Mouse (Mus musculus): ENCODE results near the gene Csgalnact2. TPM values are rescaled to one million over a fixed set of nuclear protein-coding genes. Genes with fewer than 3 reads are reported as not detected.

Csgalnact2 gene
- polyA plus RNA-seq, 1 experiment from 2014 or later = 11.1 TPM

- no peaks in the 10 kb centered on the region for H3K9me3 ChIP-seq
- no peak overlapping the region for H3K4me2 ChIP-seq (replicated peaks)
- no peak overlapping the region for H3K9ac ChIP-seq (replicated peaks)
- WGBS = 84% methylated on average over 9 of the region's 9 CpGs
- ATAC-seq (replicated peaks) = no peak
- no peak overlapping the region for H3K27ac ChIP-seq (replicated peaks)
- H3K4me1 ChIP-seq = no peaks in the 10 kb centered on the region
- no peaks in the 10 kb centered on the region for H3K36me3 ChIP-seq
- H3K4me3 ChIP-seq = no peak overlapping the region
- H3K27me3 ChIP-seq = no peaks in the 10 kb centered on the region
Measured at GRCm38 (mm10) chr6:118167013-118167412, 28.1 kb upstream of the Csgalnact2 start.

- no peak for ATAC-seq (replicated peaks)
- Histone ChIP-seq H3K4me1 (no peaks in the 10 kb centered on the region), H3K9ac (replicated peaks) (no peak overlapping the region), H3K27ac (replicated peaks) (no peak overlapping the region), H3K36me3 (no peaks in the 10 kb centered on the region), H3K4me3 (no peak overlapping the region), H3K9me3 (no peaks in the 10 kb centered on the region), H3K4me2 (replicated peaks) (no peak overlapping the region), H3K27me3 (no peaks in the 10 kb centered on the region)
- 89% methylated on average over 1 of the region's 1 CpGs for WGBS
Measured at GRCm38 (mm10) chr6:118165516-118165915, 26.6 kb upstream of the Csgalnact2 start.

GRCm38 (mm10) chr6:118164691-118165090 is 25.8 kb upstream of the Csgalnact2 start:
- H3K4me1 ChIP-seq = no peaks in the 10 kb centered on the region
- ATAC-seq (replicated peaks) = no peak
- no peaks in the 10 kb centered on the region for H3K27me3 ChIP-seq
- H3K4me2 ChIP-seq (replicated peaks) = no peak overlapping the region
- 76% methylated on average over 8 of the region's 8 CpGs for WGBS
- no peaks in the 10 kb centered on the region for H3K9me3 ChIP-seq
- no peak overlapping the region for H3K4me3 ChIP-seq
- no peaks in the 10 kb centered on the region for H3K36me3 ChIP-seq
- no peak overlapping the region for H3K27ac ChIP-seq (replicated peaks)
- H3K9ac ChIP-seq (replicated peaks) = no peak overlapping the region

GRCm38 (mm10) chr6:118163086-118163485 is 24.1 kb upstream of the Csgalnact2 start:
- Histone ChIP-seq H3K36me3 (no peaks in the 10 kb centered on the region), H3K27ac (replicated peaks) (no peak overlapping the region), H3K4me3 (no peak overlapping the region), H3K27me3 (no peaks in the 10 kb centered on the region), H3K9me3 (no peaks in the 10 kb centered on the region), H3K9ac (replicated peaks) (no peak overlapping the region), H3K4me1 (no peaks in the 10 kb centered on the region), H3K4me2 (replicated peaks) (no peak overlapping the region)
- 96% methylated on average over 2 of the region's 2 CpGs for WGBS
- no peak for ATAC-seq (replicated peaks)

- no peaks in the 10 kb centered on the region for H3K9me3 ChIP-seq
- no peaks in the 10 kb centered on the region for H3K4me1 ChIP-seq
- no peaks in the 10 kb centered on the region for H3K36me3 ChIP-seq
- 89% methylated on average over 12 of the region's 12 CpGs for WGBS
- no peak overlapping the region for H3K4me2 ChIP-seq (replicated peaks)
- no peak for ATAC-seq (replicated peaks)
- H3K9ac ChIP-seq (replicated peaks) = no peak overlapping the region
- no peaks in the 10 kb centered on the region for H3K27me3 ChIP-seq
- no peak overlapping the region for H3K4me3 ChIP-seq
- no peak overlapping the region for H3K27ac ChIP-seq (replicated peaks)
Measured at GRCm38 (mm10) chr6:118162457-118163082, 23.6 kb upstream of the Csgalnact2 start.

DNA sequence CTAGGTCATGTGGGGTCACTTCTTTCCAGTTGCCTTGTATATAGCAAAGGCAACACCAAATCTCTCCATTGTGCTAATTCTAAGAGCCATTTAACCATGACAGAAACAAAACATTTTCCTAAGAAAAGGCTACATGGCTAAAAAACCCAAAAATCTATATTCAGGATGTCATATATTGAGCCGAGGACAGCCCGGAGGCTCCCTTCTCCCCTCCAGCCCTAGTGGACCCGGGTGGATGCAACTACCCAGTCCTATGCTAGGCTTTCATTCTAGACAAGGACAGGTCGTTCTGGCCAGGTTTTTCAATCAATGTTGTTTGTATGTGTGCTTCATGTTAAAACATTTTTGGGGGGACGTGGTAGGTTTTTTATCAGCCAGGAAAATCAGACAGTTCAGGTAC is 14.2 kb upstream of the Csgalnact2 start:
- WGBS = 88% methylated on average over 5 of the region's 5 CpGs
- Histone ChIP-seq H3K36me3 (no peaks in the 10 kb centered on the region), H3K27ac (replicated peaks) (no peak overlapping the region), H3K4me2 (replicated peaks) (no peak overlapping the region), H3K9ac (replicated peaks) (no peak overlapping the region), H3K4me1 (no peaks in the 10 kb centered on the region), H3K4me3 (no peak overlapping the region), H3K27me3 (no peaks in the 10 kb centered on the region), H3K9me3 (no peaks in the 10 kb centered on the region)
- no peak for ATAC-seq (replicated peaks)

- WGBS = 82% methylated on average over 8 of the region's 8 CpGs
- H3K36me3 ChIP-seq = no peaks in the 10 kb centered on the region
- H3K4me2 ChIP-seq (replicated peaks) = no peak overlapping the region
- no peak overlapping the region for H3K27ac ChIP-seq (replicated peaks)
- H3K4me1 ChIP-seq = no peaks in the 10 kb centered on the region
- no peaks in the 10 kb centered on the region for H3K9me3 ChIP-seq
- no peaks in the 10 kb centered on the region for H3K27me3 ChIP-seq
- no peak overlapping the region for H3K4me3 ChIP-seq
- no peak for ATAC-seq (replicated peaks)
- no peak overlapping the region for H3K9ac ChIP-seq (replicated peaks)
Measured at GRCm38 (mm10) chr6:118150988-118151387, 12.0 kb upstream of the Csgalnact2 start.

DNA sequence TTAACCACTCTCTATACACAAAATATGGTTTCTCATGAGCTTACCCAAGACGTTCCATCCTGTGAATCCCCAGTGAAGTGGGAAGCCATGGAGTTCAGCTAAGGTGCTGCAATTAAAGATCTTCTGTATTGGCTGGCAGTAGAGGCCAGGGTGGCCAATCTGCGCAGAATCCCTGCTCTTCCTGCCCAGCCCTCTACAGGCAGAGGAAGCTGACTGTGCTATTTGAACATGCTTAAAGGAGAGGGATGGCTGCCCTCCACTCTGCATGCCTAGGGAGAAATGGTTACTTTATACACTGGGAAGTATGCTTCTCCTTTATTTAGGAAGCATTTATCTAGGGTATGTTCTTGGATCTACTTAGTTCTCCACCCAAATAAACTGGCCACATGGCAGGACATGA is 11.6 kb upstream of the Csgalnact2 start:
- no peak for ATAC-seq (replicated peaks)
- H3K4me2 ChIP-seq (replicated peaks) = no peak overlapping the region
- H3K27ac ChIP-seq (replicated peaks) = no peak overlapping the region
- H3K27me3 ChIP-seq = no peaks in the 10 kb centered on the region
- H3K4me3 ChIP-seq = no peak overlapping the region
- no peaks in the 10 kb centered on the region for H3K9me3 ChIP-seq
- no peaks in the 10 kb centered on the region for H3K4me1 ChIP-seq
- no peaks in the 10 kb centered on the region for H3K36me3 ChIP-seq
- no peak overlapping the region for H3K9ac ChIP-seq (replicated peaks)
- 77% methylated on average over 2 of the region's 2 CpGs for WGBS

DNA sequence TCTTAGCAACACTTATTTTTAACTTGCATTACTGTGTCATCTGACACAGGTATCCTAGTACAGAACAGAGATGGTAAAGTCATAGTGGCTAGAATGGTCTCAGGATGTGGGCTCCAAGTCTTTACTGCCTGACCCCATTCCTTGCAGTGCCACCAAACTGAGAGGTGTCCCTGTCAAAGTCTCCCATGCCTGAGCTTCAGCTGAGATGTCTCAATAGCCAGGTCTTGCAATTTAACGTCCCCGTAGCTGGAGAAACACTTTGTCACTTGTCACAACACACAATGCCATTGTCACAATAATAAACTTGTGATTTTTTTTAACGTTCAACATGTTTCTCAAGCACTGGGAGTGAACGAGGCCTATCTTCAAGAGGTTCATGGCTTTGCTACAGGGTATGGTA is 11.2 kb upstream of the Csgalnact2 start:
- WGBS = 80% methylated on average over 4 of the region's 4 CpGs
- ATAC-seq (replicated peaks) = no peak
- no peaks in the 10 kb centered on the region for H3K27me3 ChIP-seq

GRCm38 (mm10) chr6:118140961-118141360 is 2.0 kb upstream of the Csgalnact2 start:
- Histone ChIP-seq H3K9me3 (no peaks in the 10 kb centered on the region), H3K9ac (replicated peaks) (no peak overlapping the region), H3K36me3 (no peaks in the 10 kb centered on the region), H3K4me3 (no peak overlapping the region), H3K4me2 (replicated peaks) (no peak overlapping the region), H3K4me1 (peaks cover 7% of the 10 kb centered on the region; the same call in 1 of the 2 replicates), H3K27ac (replicated peaks) (no peak overlapping the region), H3K27me3 (no peaks in the 10 kb centered on the region)
- no peak for ATAC-seq (replicated peaks)
- 91% methylated on average over 6 of the region's 6 CpGs for WGBS

More for the DNA sequence above, 11.2 kb upstream of the Csgalnact2 start:
- Histone ChIP-seq H3K9ac (replicated peaks) (no peak overlapping the region), H3K4me2 (replicated peaks) (no peak overlapping the region), H3K36me3 (no peaks in the 10 kb centered on the region), H3K4me1 (no peaks in the 10 kb centered on the region), H3K27ac (replicated peaks) (no peak overlapping the region), H3K4me3 (no peak overlapping the region), H3K9me3 (no peaks in the 10 kb centered on the region)

DNA sequence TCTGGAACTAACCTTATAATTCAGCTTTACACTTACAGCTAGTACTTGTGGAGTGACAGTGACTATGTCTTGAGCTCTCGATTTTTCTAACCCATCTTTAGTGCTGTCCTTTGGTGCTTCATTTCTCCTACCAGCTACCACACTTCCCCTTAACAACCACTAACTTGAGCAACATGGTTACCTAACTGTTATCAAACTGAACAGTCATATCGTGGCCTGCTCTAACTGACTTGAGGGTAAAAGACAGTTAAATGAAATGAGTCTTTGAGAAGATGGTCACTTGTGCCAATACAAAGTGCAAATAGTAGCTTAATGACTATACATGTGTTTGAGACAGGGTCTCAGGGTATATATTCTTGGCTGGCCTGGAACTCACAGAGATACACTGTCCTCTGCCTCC is 1.8 kb downstream of the Csgalnact2 start:
- WGBS = 88% methylated on average over 2 of the region's 2 CpGs
- no peak overlapping the region for H3K9ac ChIP-seq (replicated peaks)

DNA sequence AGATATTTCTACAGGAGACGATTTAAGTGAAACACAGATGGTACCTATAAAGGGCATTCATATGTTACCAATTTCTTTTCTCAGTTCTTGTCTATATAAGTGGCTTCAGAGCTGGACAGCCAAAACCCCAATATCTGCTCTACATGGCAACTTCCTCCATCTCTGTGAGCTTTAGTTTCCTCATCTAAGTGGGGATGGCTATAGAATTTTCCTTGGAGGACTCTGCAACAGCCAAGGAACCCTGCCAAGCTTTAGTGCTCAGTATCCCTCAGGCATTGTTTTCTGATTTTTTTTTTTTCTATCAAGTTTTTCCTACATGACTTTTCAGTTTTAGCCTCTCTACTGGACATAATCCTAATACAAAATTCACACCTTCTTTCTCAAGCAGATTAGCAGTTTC is 4.5 kb downstream of the Csgalnact2 start:
- ATAC-seq (replicated peaks) = no peak
- no peaks in the 10 kb centered on the region for H3K9me3 ChIP-seq
- H3K9ac ChIP-seq (replicated peaks) = no peak overlapping the region
- H3K4me3 ChIP-seq = no peak overlapping the region
- no peaks in the 10 kb centered on the region for H3K27me3 ChIP-seq
- H3K27ac ChIP-seq (replicated peaks) = no peak overlapping the region
- peaks cover 7% of the 10 kb centered on the region; the same call in 1 of the 2 replicates for H3K4me1 ChIP-seq
- H3K4me2 ChIP-seq (replicated peaks) = no peak overlapping the region
- WGBS = 85% methylated on average over 1 of the region's 1 CpGs
- no peaks in the 10 kb centered on the region for H3K36me3 ChIP-seq

More for the DNA sequence above, 1.8 kb downstream of the Csgalnact2 start:
- Histone ChIP-seq H3K4me2 (replicated peaks) (no peak overlapping the region), H3K9me3 (no peaks in the 10 kb centered on the region), H3K4me1 (peaks cover 7% of the 10 kb centered on the region; the same call in 1 of the 2 replicates), H3K36me3 (no peaks in the 10 kb centered on the region), H3K4me3 (no peak overlapping the region), H3K27me3 (no peaks in the 10 kb centered on the region), H3K27ac (replicated peaks) (no peak overlapping the region)
- no peak for ATAC-seq (replicated peaks)

GRCm38 (mm10) chr6:118130022-118130421 is 8.9 kb downstream of the Csgalnact2 start:
- Histone ChIP-seq H3K4me1 (no peaks in the 10 kb centered on the region), H3K9ac (replicated peaks) (no peak overlapping the region), H3K9me3 (no peaks in the 10 kb centered on the region), H3K27me3 (no peaks in the 10 kb centered on the region), H3K4me3 (no peak overlapping the region), H3K36me3 (peaks cover 2% of the 10 kb centered on the region; the same call in 1 of the 2 replicates), H3K27ac (replicated peaks) (no peak overlapping the region), H3K4me2 (replicated peaks) (no peak overlapping the region)
- ATAC-seq (replicated peaks) = no peak
- 72% methylated on average over 2 of the region's 2 CpGs for WGBS

Data from forebrain, embryonic 15.5 days (tissue).